Mouse (Mus musculus): ENCODE results near the gene Smarcc2. TPM values are rescaled to one million over a fixed set of nuclear protein-coding genes. Genes with fewer than 3 reads are reported as not detected.
"Not testable (repeated sequence)": the region's sequence is repeated elsewhere in the genome, so short reads cannot be mapped to it uniquely, and the experiment has no call there.

Smarcc2 gene
- polyA plus RNA-seq, 1 experiment from 2014 or later: 136 TPM

DNA sequence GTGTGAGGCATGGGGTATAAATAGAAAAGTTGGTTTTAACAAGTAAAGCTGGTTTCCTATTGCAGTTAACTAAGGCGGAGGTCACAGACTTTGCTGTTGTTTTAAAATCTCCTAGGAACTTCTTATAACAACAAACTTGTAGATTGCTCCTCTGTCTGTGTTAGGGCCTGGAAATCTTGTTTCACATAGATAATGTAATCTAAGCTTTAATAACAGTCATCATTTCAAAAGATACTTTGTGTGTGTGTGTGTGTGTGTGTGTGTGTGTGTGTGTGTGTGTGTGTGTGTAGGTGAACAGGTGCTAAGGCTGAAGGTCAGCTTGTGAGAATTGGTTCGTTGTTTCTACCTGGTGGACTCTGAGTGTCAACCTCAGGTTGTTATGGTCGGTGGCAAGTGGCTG is 45.0 kb downstream of the Smarcc2 start:
- ATAC-seq: no peak
- 84% methylated on average over 3 of the region's 3 CpGs for WGBS

DNA sequence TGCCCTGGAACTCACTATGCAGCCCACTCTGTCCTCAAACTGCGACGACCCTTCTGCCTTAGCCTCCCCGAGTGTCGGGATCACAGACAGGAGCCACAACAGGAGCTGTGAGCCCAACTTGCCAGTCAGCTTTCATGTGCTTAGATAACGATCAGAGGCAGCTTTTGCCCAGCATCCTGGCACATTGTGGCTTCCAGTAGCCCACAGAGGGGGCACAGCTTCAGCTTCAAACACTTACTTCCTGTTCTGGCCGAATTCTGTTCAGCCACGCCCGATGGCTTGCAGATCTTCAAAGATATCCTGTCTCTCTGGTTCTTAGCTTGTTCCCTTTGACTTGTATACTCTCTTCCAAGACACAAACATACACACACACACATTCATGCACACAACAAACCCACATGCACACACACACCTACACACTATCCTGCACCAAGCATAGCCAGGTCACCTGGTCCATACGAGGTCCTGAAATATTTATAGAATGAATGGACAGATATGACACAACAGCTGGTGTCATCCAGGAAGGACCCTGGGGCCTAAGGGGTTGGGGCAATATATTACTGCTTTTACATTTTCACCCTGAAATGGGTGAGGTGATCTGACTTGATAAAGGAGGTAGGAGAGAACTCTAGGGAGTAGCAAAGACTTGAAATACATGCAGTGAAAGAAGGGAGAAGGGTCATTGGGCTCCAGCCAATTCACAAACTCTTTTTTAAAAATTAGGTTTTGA is 45.8 kb downstream of the Smarcc2 start:
- no peaks in the 10 kb centered on the region for H3K4me1 ChIP-seq (ENCODE audit: control insufficient read depth, insufficient read depth, low read depth, low read length)
- no peak overlapping the region for H3K4me2 ChIP-seq (ENCODE audit: low read length)
- ATAC-seq: no peak
- WGBS: 85% methylated on average over 9 of the region's 9 CpGs
- H3K36me3 ChIP-seq (ENCODE audit: control insufficient read depth, insufficient read depth, low read length): 0 out of 2 replicates have a peak, but pooled peaks cover 3% of the 10 kb centered on the region
- no peaks in the 10 kb centered on the region for H3K9me3 ChIP-seq (ENCODE audit: control insufficient read depth, low read length)
- no peak overlapping the region for H3K27ac ChIP-seq (ENCODE audit: low read depth, low read length)
- H3K27me3 ChIP-seq (replicated peaks; ENCODE audit: control insufficient read depth, insufficient read depth, low read length): no peaks in the 10 kb centered on the region
- H3K9ac ChIP-seq (ENCODE audit: low read depth, low read length): no peak overlapping the region
- no peak overlapping the region for H3K4me3 ChIP-seq (ENCODE audit: low read length)

More for the DNA sequence above, 45.0 kb downstream of the Smarcc2 start:
- Histone ChIP-seq H3K4me1 (ENCODE audit: control insufficient read depth, insufficient read depth, low read depth, low read length) (peaks cover 4% of the 10 kb centered on the region), H3K36me3 (ENCODE audit: control insufficient read depth, insufficient read depth, low read length) (no peaks in the 10 kb centered on the region), H3K4me3 (ENCODE audit: low read length) (no peak overlapping the region), H3K27ac (ENCODE audit: low read depth, low read length) (no peak overlapping the region), H3K9ac (ENCODE audit: low read depth, low read length) (no peak overlapping the region), H3K27me3 (replicated peaks; ENCODE audit: control insufficient read depth, insufficient read depth, low read length) (no peaks in the 10 kb centered on the region), H3K4me2 (ENCODE audit: low read length) (no peak overlapping the region), H3K9me3 (ENCODE audit: control insufficient read depth, low read length) (no peaks in the 10 kb centered on the region)

DNA sequence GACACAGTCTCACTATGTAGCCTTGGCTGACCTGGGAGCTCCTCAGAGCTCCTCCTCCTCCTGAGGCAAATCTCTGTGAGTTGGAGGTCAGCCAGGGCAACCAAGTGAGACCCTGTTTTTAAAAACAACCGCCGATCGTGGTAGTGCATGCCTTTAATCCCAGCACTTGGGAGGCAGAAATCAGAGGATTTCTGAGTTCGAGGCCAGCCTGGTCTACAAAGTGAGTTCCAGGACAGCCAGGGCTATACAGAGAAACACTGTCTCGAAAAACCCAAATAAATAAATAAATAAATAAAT is 46.3 kb downstream of the Smarcc2 start:
- H3K4me1 ChIP-seq (ENCODE audit: control insufficient read depth, insufficient read depth, low read depth, low read length); H3K4me2 ChIP-seq (ENCODE audit: low read length); ATAC-seq; H3K9me3 ChIP-seq (ENCODE audit: control insufficient read depth, low read length); H3K27ac ChIP-seq (ENCODE audit: low read depth, low read length); H3K27me3 ChIP-seq (replicated peaks; ENCODE audit: control insufficient read depth, insufficient read depth, low read length); H3K4me3 ChIP-seq (ENCODE audit: low read length); H3K36me3 ChIP-seq (ENCODE audit: control insufficient read depth, insufficient read depth, low read length); H3K9ac ChIP-seq (ENCODE audit: low read depth, low read length): not testable (repeated sequence)
- WGBS: 90% methylated on average over 5 of the region's 5 CpGs

DNA sequence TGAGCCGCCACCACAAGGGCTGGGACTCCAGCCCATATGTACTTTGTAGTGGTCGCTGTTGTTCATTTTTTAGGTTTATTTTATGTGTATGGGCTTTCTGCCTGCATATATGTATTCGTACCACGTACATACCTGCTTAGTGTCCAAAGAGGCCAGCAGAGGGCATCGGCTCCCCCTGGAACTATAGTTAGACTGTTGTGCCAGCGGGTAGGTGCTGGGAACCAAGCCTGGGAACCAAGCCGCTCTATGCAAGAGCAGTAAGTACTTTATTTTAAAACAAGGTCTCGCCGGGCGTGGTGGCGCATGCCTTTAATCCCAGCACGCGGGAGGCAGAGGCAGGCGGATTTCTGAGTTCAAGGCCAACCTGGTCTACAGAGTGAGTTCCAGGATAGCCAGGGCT is 46.9 kb downstream of the Smarcc2 start:
- Histone ChIP-seq H3K4me3 (ENCODE audit: low read length) (no peak overlapping the region), H3K9ac (ENCODE audit: low read depth, low read length) (no peak overlapping the region), H3K36me3 (ENCODE audit: control insufficient read depth, insufficient read depth, low read length) (peaks cover 6% of the 10 kb centered on the region; the same call in 1 of the 2 replicates), H3K9me3 (ENCODE audit: control insufficient read depth, low read length) (no peaks in the 10 kb centered on the region), H3K4me1 (ENCODE audit: control insufficient read depth, insufficient read depth, low read depth, low read length) (no peaks in the 10 kb centered on the region), H3K27ac (ENCODE audit: low read depth, low read length) (no peak overlapping the region), H3K4me2 (ENCODE audit: low read length) (no peak overlapping the region), H3K27me3 (replicated peaks; ENCODE audit: control insufficient read depth, insufficient read depth, low read length) (no peaks in the 10 kb centered on the region)
- WGBS: 95% methylated on average over 14 of the region's 14 CpGs
- no peak for ATAC-seq

DNA sequence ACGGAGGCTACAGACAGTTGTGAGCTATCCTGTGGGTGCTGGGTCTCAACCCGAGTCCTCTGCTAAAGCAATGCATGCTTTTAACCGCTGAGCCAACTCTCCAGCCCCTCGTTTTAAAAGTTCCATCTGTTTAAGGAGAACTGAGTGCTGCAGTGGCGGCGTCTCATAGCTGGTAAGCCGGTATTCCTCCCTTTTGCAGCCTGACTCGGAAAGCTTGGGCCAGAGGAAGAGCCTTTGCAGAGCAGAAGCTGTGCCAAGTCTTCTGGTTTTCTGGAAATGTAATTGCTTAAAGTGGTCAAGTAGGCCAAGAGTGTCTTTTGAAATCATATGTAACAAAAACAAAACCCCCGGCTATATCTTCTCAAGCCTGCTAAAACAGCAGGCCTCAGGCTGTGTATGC is 49.2 kb downstream of the Smarcc2 start:
- Histone ChIP-seq H3K27me3 (replicated peaks; ENCODE audit: control insufficient read depth, insufficient read depth, low read length) (no peaks in the 10 kb centered on the region), H3K27ac (ENCODE audit: low read depth, low read length) (no peak overlapping the region), H3K9ac (ENCODE audit: low read depth, low read length) (no peak overlapping the region), H3K9me3 (ENCODE audit: control insufficient read depth, low read length) (no peaks in the 10 kb centered on the region), H3K4me2 (ENCODE audit: low read length) (no peak overlapping the region), H3K4me1 (ENCODE audit: control insufficient read depth, insufficient read depth, low read depth, low read length) (no peaks in the 10 kb centered on the region), H3K4me3 (ENCODE audit: low read length) (no peak overlapping the region), H3K36me3 (ENCODE audit: control insufficient read depth, insufficient read depth, low read length) (peaks cover 9% of the 10 kb centered on the region; the same call in 1 of the 2 replicates)
- WGBS: 82% methylated on average over 9 of the region's 9 CpGs
- ATAC-seq: no peak

DNA sequence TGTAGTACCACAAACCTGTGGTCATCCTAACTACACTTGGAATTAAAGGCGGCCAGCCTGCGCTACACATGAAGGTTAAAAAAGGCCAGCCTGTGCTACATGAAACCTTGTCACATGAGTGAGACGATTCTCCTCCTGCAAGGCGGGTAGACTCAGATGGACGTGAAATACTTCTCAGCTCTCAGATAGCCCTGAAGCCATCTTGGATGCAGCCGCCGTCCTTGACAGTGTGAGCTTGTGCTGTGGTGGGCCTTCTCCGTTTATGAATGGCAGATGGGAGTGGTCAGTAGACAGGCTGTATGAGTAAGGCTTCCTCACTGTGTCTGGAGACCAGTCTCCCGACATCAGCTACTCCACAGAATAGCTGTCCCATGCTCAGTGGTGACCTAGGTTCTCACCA is 50.2 kb downstream of the Smarcc2 start:
- 86% methylated on average over 9 of the region's 9 CpGs for WGBS
- Histone ChIP-seq H3K4me3 (ENCODE audit: low read length) (no peak overlapping the region), H3K4me2 (ENCODE audit: low read length) (no peak overlapping the region), H3K27me3 (replicated peaks; ENCODE audit: control insufficient read depth, insufficient read depth, low read length) (no peaks in the 10 kb centered on the region), H3K4me1 (ENCODE audit: control insufficient read depth, insufficient read depth, low read depth, low read length) (no peaks in the 10 kb centered on the region), H3K9me3 (ENCODE audit: control insufficient read depth, low read length) (no peaks in the 10 kb centered on the region), H3K9ac (ENCODE audit: low read depth, low read length) (no peak overlapping the region), H3K36me3 (ENCODE audit: control insufficient read depth, insufficient read depth, low read length) (peaks cover 9% of the 10 kb centered on the region; the same call in 1 of the 2 replicates), H3K27ac (ENCODE audit: low read depth, low read length) (no peak overlapping the region)
- ATAC-seq: no peak

DNA sequence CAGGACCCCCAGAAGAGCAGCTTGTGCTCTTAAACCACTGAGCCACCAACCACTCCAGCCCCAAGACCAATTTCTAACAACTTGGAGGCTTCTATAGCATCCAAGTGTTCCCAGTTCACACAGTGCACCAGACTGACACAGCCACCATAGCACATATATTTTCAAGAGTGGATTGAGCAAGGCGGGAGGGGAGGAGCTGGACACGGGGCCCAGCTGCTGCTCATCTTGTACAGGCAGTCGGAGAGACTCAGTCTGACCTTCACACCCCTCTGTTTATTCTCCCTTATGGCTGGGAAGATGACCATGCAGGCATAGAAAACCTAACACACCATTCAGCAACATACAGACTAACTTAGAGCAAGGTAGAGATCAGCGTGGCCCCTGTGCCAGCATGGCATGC is 50.8 kb downstream of the Smarcc2 start:
- H3K4me1 ChIP-seq (ENCODE audit: control insufficient read depth, insufficient read depth, low read depth, low read length): no peaks in the 10 kb centered on the region
- H3K4me3 ChIP-seq (ENCODE audit: low read length): no peak overlapping the region
- ATAC-seq: no peak
- H3K36me3 ChIP-seq (ENCODE audit: control insufficient read depth, insufficient read depth, low read length): peaks cover 9% of the 10 kb centered on the region; the same call in 1 of the 2 replicates
- no peaks in the 10 kb centered on the region for H3K27me3 ChIP-seq (replicated peaks; ENCODE audit: control insufficient read depth, insufficient read depth, low read length)
- no peak overlapping the region for H3K4me2 ChIP-seq (ENCODE audit: low read length)
- 84% methylated on average over 4 of the region's 4 CpGs for WGBS
- no peaks in the 10 kb centered on the region for H3K9me3 ChIP-seq (ENCODE audit: control insufficient read depth, low read length)
- no peak overlapping the region for H3K9ac ChIP-seq (ENCODE audit: low read depth, low read length)
- H3K27ac ChIP-seq (ENCODE audit: low read depth, low read length): no peak overlapping the region

DNA sequence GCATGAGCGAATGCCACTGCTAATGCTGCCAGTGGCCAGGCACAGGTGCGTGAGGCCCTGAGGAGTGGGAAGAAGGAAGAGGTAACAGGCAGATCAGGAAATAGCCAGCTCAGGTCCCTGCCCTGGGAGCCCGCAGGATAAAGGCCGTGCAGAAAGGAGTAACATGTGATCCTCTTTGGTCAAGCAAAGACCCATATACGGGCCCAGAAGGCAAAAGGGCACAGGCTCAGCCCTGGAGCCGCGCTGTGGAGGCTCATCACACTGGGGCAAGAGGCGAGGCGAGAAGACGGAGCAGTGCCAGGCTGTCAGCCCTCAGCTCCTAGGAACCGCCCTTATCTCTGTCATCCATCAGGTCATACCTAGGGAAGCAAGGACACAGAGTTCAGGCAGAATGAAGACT is 51.3 kb downstream of the Smarcc2 start:
- H3K4me3 ChIP-seq (ENCODE audit: low read length): no peak overlapping the region
- H3K4me2 ChIP-seq (ENCODE audit: low read length): no peak overlapping the region
- no peak overlapping the region for H3K27ac ChIP-seq (ENCODE audit: low read depth, low read length)
- no peaks in the 10 kb centered on the region for H3K9me3 ChIP-seq (ENCODE audit: control insufficient read depth, low read length)
- no peaks in the 10 kb centered on the region for H3K4me1 ChIP-seq (ENCODE audit: control insufficient read depth, insufficient read depth, low read depth, low read length)
- 90% methylated on average over 11 of the region's 11 CpGs for WGBS
- ATAC-seq: no peak
- H3K36me3 ChIP-seq (ENCODE audit: control insufficient read depth, insufficient read depth, low read length): peaks cover 9% of the 10 kb centered on the region; the same call in 1 of the 2 replicates
- no peaks in the 10 kb centered on the region for H3K27me3 ChIP-seq (replicated peaks; ENCODE audit: control insufficient read depth, insufficient read depth, low read length)
- no peak overlapping the region for H3K9ac ChIP-seq (ENCODE audit: low read depth, low read length)

DNA sequence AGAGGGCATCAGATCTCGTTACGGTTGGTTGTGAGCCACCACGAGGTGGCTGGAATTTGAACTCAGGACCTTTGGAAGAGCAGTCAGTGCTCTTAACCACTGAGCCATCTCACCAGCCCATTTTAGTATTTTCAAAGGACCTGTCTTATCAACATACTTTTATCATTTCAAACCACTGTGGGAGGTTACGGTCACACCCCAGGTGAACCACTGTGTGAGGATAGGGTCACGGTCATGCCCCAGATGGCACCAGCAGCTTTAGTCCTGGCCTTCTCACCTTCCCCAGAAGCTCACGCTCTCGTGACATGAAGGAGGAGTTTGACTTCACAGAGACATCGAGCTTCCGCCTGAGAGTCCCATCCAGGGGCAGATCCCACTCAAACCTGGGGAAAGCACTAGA is 52.1 kb downstream of the Smarcc2 start:
- WGBS: 91% methylated on average over 9 of the region's 9 CpGs
- no peak overlapping the region for H3K4me2 ChIP-seq (ENCODE audit: low read length)
- no peaks in the 10 kb centered on the region for H3K9me3 ChIP-seq (ENCODE audit: control insufficient read depth, low read length)
- no peak overlapping the region for H3K27ac ChIP-seq (ENCODE audit: low read depth, low read length)
- H3K27me3 ChIP-seq (replicated peaks; ENCODE audit: control insufficient read depth, insufficient read depth, low read length): no peaks in the 10 kb centered on the region; the same call in 1 of the 2 replicates
- no peak overlapping the region for H3K4me3 ChIP-seq (ENCODE audit: low read length)
- no peaks in the 10 kb centered on the region for H3K4me1 ChIP-seq (ENCODE audit: control insufficient read depth, insufficient read depth, low read depth, low read length)
- peaks cover 9% of the 10 kb centered on the region; the same call in 1 of the 2 replicates for H3K36me3 ChIP-seq (ENCODE audit: control insufficient read depth, insufficient read depth, low read length)
- no peak overlapping the region for H3K9ac ChIP-seq (ENCODE audit: low read depth, low read length)
- ATAC-seq: no peak
